Mouse (Mus musculus): ENCODE data around the gene Atp6v0c. TPM values are rescaled to one million over a fixed set of nuclear protein-coding genes. Genes with fewer than 3 reads are reported as not detected.

The Atp6v0c gene
- polyA plus RNA-seq, 1 experiment from 2014 or later, result 627 TPM

DNA sequence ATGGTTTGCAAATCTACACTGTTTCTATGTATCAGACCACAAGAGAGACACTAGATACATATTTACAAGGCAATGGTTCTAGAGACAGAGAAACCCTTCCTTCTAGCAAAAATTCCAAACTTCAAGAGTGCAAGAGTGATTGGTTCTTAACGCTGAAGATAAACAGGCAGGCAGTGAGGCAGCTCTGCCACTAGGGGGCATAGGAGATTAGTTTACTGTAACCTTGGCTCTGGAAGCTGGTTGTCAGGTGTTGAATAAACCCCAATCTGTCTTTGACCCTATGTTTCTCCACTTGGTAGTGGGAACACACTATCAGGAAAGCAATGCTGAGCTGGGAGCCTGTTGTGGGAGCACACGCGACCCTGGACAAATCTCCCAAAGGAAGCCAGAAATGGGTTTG, 3.9 kb upstream of the Atp6v0c start:
- no peaks in the 10 kb centered on the region for H3K27me3 ChIP-seq (ENCODE audit: control insufficient read depth, insufficient read depth, low read length)
- TF ChIP-seq CTCF (IDR thresholded peaks at IDR 0.05; ENCODE audit: low read depth), result peak; percentile 95
- no peak for TF ChIP-seq EP300 (optimal IDR thresholded peaks at IDR 0.05)
- 1% methylated on average over 3 of the region's 3 CpGs for WGBS
- no peaks in the 10 kb centered on the region for H3K36me3 ChIP-seq (ENCODE audit: control insufficient read depth, insufficient read depth, low read length)
- H3K4me3 ChIP-seq (ENCODE audit: low read depth, low read length), result no peak overlapping the region
- no peak overlapping the region for H3K4me2 ChIP-seq (replicated peaks; ENCODE audit: low read depth)
- no peak overlapping the region for H3K9ac ChIP-seq (ENCODE audit: low read length)
- ATAC-seq (ENCODE audit: low FRiP score, low TSS enrichment), result no peak
- DNase-seq (ENCODE audit: low spot score), result peak; percentile 61
- no peaks in the 10 kb centered on the region for H3K9me3 ChIP-seq (ENCODE audit: control insufficient read depth, low read length)
- no peak overlapping the region for H3K27ac ChIP-seq (replicated peaks)
- H3K4me1 ChIP-seq (replicated peaks; ENCODE audit: control insufficient read depth, insufficient read depth), result no peaks in the 10 kb centered on the region

DNA sequence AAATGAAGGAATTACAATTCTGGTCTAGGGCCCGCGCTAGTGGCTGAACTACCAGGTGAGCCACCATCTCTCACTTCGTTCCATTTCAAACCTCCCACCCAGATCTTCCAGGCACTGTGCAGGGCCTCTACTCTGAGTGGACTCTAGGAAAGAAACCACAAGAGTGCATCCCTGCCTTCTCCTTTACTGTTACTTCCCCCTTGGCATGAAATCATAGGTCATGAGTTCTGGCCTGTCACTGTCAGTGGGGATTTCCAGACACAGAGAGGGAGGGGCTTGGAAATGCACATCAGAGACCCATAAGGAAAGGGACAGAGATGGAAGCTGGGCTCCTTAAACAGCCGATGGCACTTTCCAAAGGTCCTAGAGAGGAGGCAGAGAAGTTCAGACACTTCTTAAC, 2.2 kb upstream of the Atp6v0c start:
- no peak for DNase-seq (ENCODE audit: low spot score)
- Histone ChIP-seq H3K27me3 (ENCODE audit: control insufficient read depth, insufficient read depth, low read length) (no peaks in the 10 kb centered on the region), H3K27ac (replicated peaks) (no peak overlapping the region), H3K36me3 (ENCODE audit: control insufficient read depth, insufficient read depth, low read length) (0 out of 2 replicates have a peak, but pooled peaks cover 3% of the 10 kb centered on the region), H3K4me3 (ENCODE audit: low read depth, low read length) (no peak overlapping the region), H3K4me1 (replicated peaks; ENCODE audit: control insufficient read depth, insufficient read depth) (no peaks in the 10 kb centered on the region), H3K9me3 (ENCODE audit: control insufficient read depth, low read length) (no peaks in the 10 kb centered on the region), H3K9ac (ENCODE audit: low read length) (no peak overlapping the region), H3K4me2 (replicated peaks; ENCODE audit: low read depth) (no peak overlapping the region)
- TF ChIP-seq CTCF (IDR thresholded peaks at IDR 0.05; ENCODE audit: low read depth) (no peak), EP300 (optimal IDR thresholded peaks at IDR 0.05) (no peak)
- 84% methylated on average over 4 of the region's 4 CpGs for WGBS
- no peak for ATAC-seq (ENCODE audit: low FRiP score, low TSS enrichment)

DNA sequence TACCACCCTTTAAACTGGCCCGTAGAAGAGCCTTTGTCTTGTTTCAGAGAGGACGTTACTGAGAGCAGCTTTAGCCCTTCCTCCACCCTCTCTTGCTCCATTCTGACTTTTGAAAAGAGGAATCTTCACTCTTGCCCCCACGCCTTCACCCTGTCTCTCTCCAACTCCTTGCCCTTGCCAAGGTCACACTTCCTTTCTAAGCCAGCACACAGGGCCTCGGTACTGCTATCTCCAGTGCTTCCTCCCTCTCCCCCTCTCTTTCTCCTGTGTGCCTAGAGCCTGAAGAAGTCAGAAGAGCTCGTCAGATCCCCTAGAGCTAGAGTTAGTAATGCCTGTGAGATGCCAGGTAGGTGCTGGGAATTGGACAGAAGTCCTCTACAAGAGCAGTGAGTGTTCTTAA, 1.2 kb upstream of the Atp6v0c start:
- H3K9me3 ChIP-seq (ENCODE audit: control insufficient read depth, low read length), result no peaks in the 10 kb centered on the region
- no peak for TF ChIP-seq CTCF (IDR thresholded peaks at IDR 0.05; ENCODE audit: low read depth)
- no peak for TF ChIP-seq EP300 (optimal IDR thresholded peaks at IDR 0.05)
- no peak overlapping the region; the same call in 1 of the 2 replicates for H3K27ac ChIP-seq (replicated peaks)
- H3K4me2 ChIP-seq (replicated peaks; ENCODE audit: low read depth), result no peak overlapping the region
- 0 out of 2 replicates have a peak, but pooled peaks cover 4% of the 10 kb centered on the region for H3K36me3 ChIP-seq (ENCODE audit: control insufficient read depth, insufficient read depth, low read length)
- H3K4me1 ChIP-seq (replicated peaks; ENCODE audit: control insufficient read depth, insufficient read depth), result no peaks in the 10 kb centered on the region
- 76% methylated on average over 5 of the region's 5 CpGs for WGBS
- ATAC-seq (ENCODE audit: low FRiP score, low TSS enrichment) (no peak), DNase-seq (ENCODE audit: low spot score) (no peak)
- H3K4me3 ChIP-seq (ENCODE audit: low read depth, low read length), result no peak overlapping the region
- no peak overlapping the region for H3K9ac ChIP-seq (ENCODE audit: low read length)
- no peaks in the 10 kb centered on the region for H3K27me3 ChIP-seq (ENCODE audit: control insufficient read depth, insufficient read depth, low read length)

DNA sequence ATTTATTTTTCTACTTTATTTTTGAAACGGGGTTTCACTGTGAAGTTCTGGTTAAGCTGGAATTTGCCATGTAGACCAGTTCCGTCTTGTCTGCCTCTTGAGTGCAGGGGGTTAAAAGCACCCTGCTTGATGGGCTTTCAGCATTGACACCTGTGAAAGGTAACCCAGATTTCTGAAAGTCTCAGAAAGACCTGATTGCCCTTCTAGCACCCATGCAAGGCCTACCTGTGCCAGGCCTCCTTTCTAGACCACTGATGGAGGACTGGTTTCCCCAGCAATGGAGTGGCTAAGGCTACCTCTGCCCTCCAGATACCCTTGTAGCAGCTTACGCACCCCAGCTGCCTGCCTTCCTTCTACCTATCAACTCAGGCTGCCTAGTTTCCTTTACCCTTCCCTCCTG, 623 bp upstream of the Atp6v0c start:
- Histone ChIP-seq H3K27ac (replicated peaks) (peak overlapping the region; percentile 98), H3K9ac (ENCODE audit: low read length) (peak overlapping the region; percentile 96), H3K36me3 (ENCODE audit: control insufficient read depth, insufficient read depth, low read length) (0 out of 2 replicates have a peak, but pooled peaks cover 4% of the 10 kb centered on the region), H3K4me3 (ENCODE audit: low read depth, low read length) (peak overlapping the region; percentile 74), H3K27me3 (ENCODE audit: control insufficient read depth, insufficient read depth, low read length) (no peaks in the 10 kb centered on the region), H3K4me1 (replicated peaks; ENCODE audit: control insufficient read depth, insufficient read depth) (no peaks in the 10 kb centered on the region), H3K4me2 (replicated peaks; ENCODE audit: low read depth) (peak overlapping the region; percentile 87), H3K9me3 (ENCODE audit: control insufficient read depth, low read length) (no peaks in the 10 kb centered on the region)
- WGBS, result 47% methylated on average over 3 of the region's 3 CpGs
- no peak for ATAC-seq (ENCODE audit: low FRiP score, low TSS enrichment)
- no peak for TF ChIP-seq EP300 (optimal IDR thresholded peaks at IDR 0.05)
- TF ChIP-seq CTCF (IDR thresholded peaks at IDR 0.05; ENCODE audit: low read depth), result no peak
- no peak for DNase-seq (ENCODE audit: low spot score)

DNA sequence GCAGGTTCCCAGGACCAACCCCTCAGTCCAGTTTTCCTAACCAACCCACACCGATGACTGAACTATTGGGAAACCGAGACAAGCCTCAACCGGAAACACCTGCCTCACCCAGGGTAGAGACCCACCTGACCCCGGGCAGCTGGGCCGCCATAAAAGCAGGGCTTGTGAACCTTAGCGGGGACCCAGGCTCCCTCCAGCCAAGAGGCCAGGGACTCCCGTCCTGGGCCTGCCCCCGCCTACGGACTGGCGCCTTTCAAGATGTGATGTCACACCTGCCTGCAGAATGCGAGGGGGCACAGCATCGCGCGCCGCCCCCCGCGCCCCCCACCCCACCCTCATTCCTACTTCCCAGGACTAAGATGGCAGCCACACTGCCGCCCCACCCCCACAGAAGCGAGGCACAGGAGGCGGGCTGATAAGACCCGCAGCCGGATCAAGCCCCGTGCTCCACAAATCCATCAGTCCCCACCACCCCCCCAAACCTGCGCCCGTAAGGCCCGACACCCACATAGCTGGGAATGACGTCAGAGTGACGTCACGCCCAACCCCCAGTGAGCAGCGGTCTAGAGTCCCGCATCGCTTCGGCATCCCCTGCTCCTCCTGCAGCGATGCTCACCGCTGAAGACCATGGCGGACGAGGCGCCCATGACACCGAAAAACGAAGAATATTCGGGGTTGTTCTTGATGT, 768 bp downstream of the Atp6v0c start:
- Histone ChIP-seq H3K9me3 (ENCODE audit: control insufficient read depth, low read length) (no peaks in the 10 kb centered on the region), H3K4me2 (replicated peaks; ENCODE audit: low read depth) (peak overlapping the region; percentile 87), H3K4me3 (ENCODE audit: low read depth, low read length) (peak overlapping the region; percentile 74), H3K4me1 (replicated peaks; ENCODE audit: control insufficient read depth, insufficient read depth) (no peaks in the 10 kb centered on the region), H3K27me3 (ENCODE audit: control insufficient read depth, insufficient read depth, low read length) (no peaks in the 10 kb centered on the region), H3K9ac (ENCODE audit: low read length) (peak overlapping the region; percentile 96), H3K36me3 (ENCODE audit: control insufficient read depth, insufficient read depth, low read length) (0 out of 2 replicates have a peak, but pooled peaks cover 4% of the 10 kb centered on the region), H3K27ac (replicated peaks) (peak overlapping the region; percentile 98)
- no peak for TF ChIP-seq CTCF (IDR thresholded peaks at IDR 0.05; ENCODE audit: low read depth)
- no peak for TF ChIP-seq EP300 (optimal IDR thresholded peaks at IDR 0.05)
- peak; percentile 72 for DNase-seq (ENCODE audit: low spot score)
- ATAC-seq (ENCODE audit: low FRiP score, low TSS enrichment), result peak; percentile 38
- under 1% methylated on average over 41 of the region's 41 CpGs for WGBS

DNA sequence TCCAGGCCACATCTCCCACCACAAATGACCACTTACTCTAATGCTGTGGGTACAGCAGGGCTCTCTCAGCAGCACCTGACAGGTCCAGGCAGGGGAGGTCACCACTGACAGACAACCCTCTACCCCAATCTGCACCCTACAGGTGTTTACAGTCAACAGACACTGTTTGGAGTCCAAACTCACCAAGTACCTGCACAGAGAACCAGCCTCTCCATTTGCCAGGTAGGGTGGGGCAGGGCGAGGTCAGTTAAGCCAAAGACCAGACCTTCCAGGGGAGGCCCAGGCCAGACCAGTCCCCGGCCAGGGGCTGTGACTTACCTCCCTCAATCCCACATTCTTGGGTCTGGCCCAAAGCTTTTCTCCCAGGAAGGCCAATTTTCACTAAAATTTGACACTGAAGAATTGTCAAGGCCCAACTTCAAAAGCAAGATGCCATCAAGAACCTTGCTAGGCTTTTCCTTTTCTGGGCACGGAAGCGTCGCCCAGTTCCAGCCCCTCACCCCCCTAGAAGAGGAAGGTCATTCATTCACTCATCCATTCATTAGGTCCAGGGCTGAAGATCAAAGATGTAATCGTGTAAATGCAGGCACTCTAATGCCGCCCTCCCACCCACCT, 1.5 kb downstream of the Atp6v0c start:
- H3K4me1 ChIP-seq (replicated peaks; ENCODE audit: control insufficient read depth, insufficient read depth), result no peaks in the 10 kb centered on the region; the same call in 1 of the 2 replicates
- ATAC-seq (ENCODE audit: low FRiP score, low TSS enrichment), result no peak
- WGBS, result 39% methylated on average over 7 of the region's 7 CpGs

More for the DNA sequence above, 1.5 kb downstream of the Atp6v0c start:
- Histone ChIP-seq H3K9ac (ENCODE audit: low read length) (peak overlapping the region; percentile 96), H3K4me3 (ENCODE audit: low read depth, low read length) (peak overlapping the region; percentile 74), H3K27ac (replicated peaks) (peak overlapping the region; percentile 98), H3K4me2 (replicated peaks; ENCODE audit: low read depth) (peak overlapping the region; percentile 87), H3K27me3 (ENCODE audit: control insufficient read depth, insufficient read depth, low read length) (no peaks in the 10 kb centered on the region), H3K36me3 (ENCODE audit: control insufficient read depth, insufficient read depth, low read length) (0 out of 2 replicates have a peak, but pooled peaks cover 4% of the 10 kb centered on the region), H3K9me3 (ENCODE audit: control insufficient read depth, low read length) (no peaks in the 10 kb centered on the region)
- TF ChIP-seq CTCF (IDR thresholded peaks at IDR 0.05; ENCODE audit: low read depth), result no peak
- no peak for TF ChIP-seq EP300 (optimal IDR thresholded peaks at IDR 0.05)
- DNase-seq (ENCODE audit: low spot score), result peak; percentile 40
